Mouse (Mus musculus) frontal cortex, postnatal 10 days (tissue): ENCODE measurements around the gene Dab2ip.

ENCODE experiments used
- DNase-seq, 2 experiments: peaks; one replicate each; pipeline ENCODE4 v3.0.0; 2022; ENCODE audit warnings: low spot score in 2 of 2, mixed read lengths in 1 of 2

The Dab2ip gene

GRCm38 (mm10) chr2:35750533-35751141 is 192.6 kb downstream of the Dab2ip start:
- DNase-seq, result no peak

- no peak for DNase-seq
Observed at GRCm38 (mm10) chr2:35751781-35752505, 193.9 kb downstream of the Dab2ip start.

GRCm38 (mm10) chr2:35756467-35756866 is 198.4 kb downstream of the Dab2ip start:
- no peak for DNase-seq

GRCm38 (mm10) chr2:35760352-35760751 is 202.3 kb downstream of the Dab2ip start:
- no peak for DNase-seq

GRCm38 (mm10) chr2:35760867-35761266 is 202.8 kb downstream of the Dab2ip start:
- no peak for DNase-seq

GRCm38 (mm10) chr2:35761458-35761857 is 203.4 kb downstream of the Dab2ip start:
- no peak for DNase-seq

- DNase-seq, result no peak
Observed at GRCm38 (mm10) chr2:35763818-35764217, 205.8 kb downstream of the Dab2ip start.

- no peak for DNase-seq
Observed at GRCm38 (mm10) chr2:35764328-35764727, 206.3 kb downstream of the Dab2ip start.

GRCm38 (mm10) chr2:35767834-35768537 is 209.9 kb downstream of the Dab2ip start:
- DNase-seq, result peak in 1 of 2 experiments; percentile 50

GRCm38 (mm10) chr2:35768538-35769238 is 210.6 kb downstream of the Dab2ip start:
- DNase-seq, result peak; percentile 41 to 62

GRCm38 (mm10) chr2:35769398-35769797 is 211.3 kb downstream of the Dab2ip start:
- no peak for DNase-seq

GRCm38 (mm10) chr2:35770541-35770940 is 212.5 kb downstream of the Dab2ip start:
- no peak for DNase-seq

- DNase-seq, result no peak
Observed at GRCm38 (mm10) chr2:35775651-35776055, 217.6 kb downstream of the Dab2ip start.

- DNase-seq, result peak in 1 of 2 experiments; percentile 30
Observed at GRCm38 (mm10) chr2:35776935-35777334, 218.9 kb downstream of the Dab2ip start.

GRCm38 (mm10) chr2:35779266-35779665 is 221.2 kb downstream of the Dab2ip start:
- no peak for DNase-seq
